ENCODE assay signal across 7 mouse cellular contexts in the genomic region with DNA sequence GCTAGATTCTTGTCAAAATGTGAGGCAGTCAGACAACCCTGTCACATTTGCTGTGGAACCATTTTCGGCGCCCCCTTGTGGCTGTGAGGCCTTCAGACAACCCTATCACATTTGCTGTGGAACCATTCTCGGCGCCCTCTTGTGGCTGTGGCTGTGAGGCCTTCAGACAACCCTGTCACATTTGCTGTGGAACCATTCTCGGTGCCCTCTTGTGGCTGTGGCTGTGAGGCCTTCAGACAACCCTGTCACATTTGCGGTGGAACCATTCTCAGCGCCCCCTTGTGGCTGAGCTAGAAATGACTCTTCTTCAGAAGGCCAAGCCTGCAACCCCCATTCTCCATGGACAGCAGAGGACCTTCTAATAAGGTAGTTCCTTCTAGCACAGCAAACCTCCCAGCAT. TPM values are rescaled to one million over a fixed set of nuclear protein-coding genes. Genes with fewer than 3 reads are reported as not detected.
A peak's percentile ranks its signal among the peaks of the same experiment; 100 is the strongest.
DNase-seq lines count a peak whose midpoint lies in the region; ATAC-seq and TF ChIP-seq lines count a peak whose summit lies in the region.

No protein-coding gene starts in this region.

- no peak overlapping the region for H3K27ac ChIP-seq in cortical plate, adult 2 months (ENCODE audit: insufficient read depth, low read length)
- peak overlapping the region; percentile 39; the same call in 1 of the 2 replicates for H3K27ac ChIP-seq in intestine, embryonic 16.5 days (ENCODE audit: low read length)
- no peak overlapping the region for H3K27ac ChIP-seq in midbrain, embryonic 12.5 days (replicated peaks)
- H3K27ac ChIP-seq in small intestine, adult 2 months (ENCODE audit: insufficient read depth, low read depth, low read length) = no peak overlapping the region

- intact Hi-C loops in gastrocnemius, postnatal 14 days (cut with DNase I; ENCODE audit: low total_unique reads) = loop anchor here (5.0 kb wide), 1 partner anchor 44 kb away; no protein-coding TSS in a partner anchor
- intact Hi-C loops in left cerebral cortex, postnatal 25 days (cut with DNase I) = loop anchor here (2.0 to 5.0 kb wide), 2 partner anchors 45 to 409 kb away; no protein-coding TSS in a partner anchor

- no peak overlapping the region for H3K4me3 ChIP-seq in cortical plate, adult 2 months (ENCODE audit: insufficient read depth, low read length)
- H3K4me3 ChIP-seq in intestine, embryonic 16.5 days (ENCODE audit: low read length) = no peak overlapping the region
- H3K4me3 ChIP-seq in midbrain, embryonic 12.5 days = no peak overlapping the region
- H3K4me3 ChIP-seq in small intestine, adult 2 months (ENCODE audit: low read depth, low read length) = no peak overlapping the region

- no peaks in the 10 kb centered on the region for H3K9me3 ChIP-seq in intestine, embryonic 16.5 days (ENCODE audit: control insufficient read depth, low read length)
- H3K9me3 ChIP-seq in midbrain, embryonic 12.5 days = no peaks in the 10 kb centered on the region

- H3K27me3 ChIP-seq in intestine, embryonic 16.5 days (replicated peaks; ENCODE audit: control insufficient read depth, insufficient read depth, low read length) = no peaks in the 10 kb centered on the region
- no peaks in the 10 kb centered on the region for H3K27me3 ChIP-seq in midbrain, embryonic 12.5 days
- no peaks in the 10 kb centered on the region for H3K27me3 ChIP-seq in small intestine, adult 2 months (ENCODE audit: control insufficient read depth, insufficient read depth, low read length)

- WGBS in intestine, embryonic 16.5 days = 6% methylated on average over 7 of the region's 7 CpGs
- WGBS in midbrain, embryonic 12.5 days = 7% methylated on average over 7 of the region's 7 CpGs
- 2% methylated on average over 7 of the region's 7 CpGs for WGBS in small intestine, adult 2 months

- no peaks in the 10 kb centered on the region for H3K4me1 ChIP-seq in cortical plate, adult 2 months (ENCODE audit: control insufficient read depth, insufficient read depth, low read length)
- H3K4me1 ChIP-seq in intestine, embryonic 16.5 days (ENCODE audit: control insufficient read depth, insufficient read depth, low read length) = peaks cover 15% of the 10 kb centered on the region
- peaks cover 13% of the 10 kb centered on the region for H3K4me1 ChIP-seq in midbrain, embryonic 12.5 days
- peaks cover 15% of the 10 kb centered on the region for H3K4me1 ChIP-seq in small intestine, adult 2 months (ENCODE audit: control insufficient read depth, insufficient read depth, insufficient read length, low read length)

- peak; percentile 96 for TF ChIP-seq CTCF in cortical plate, adult 2 months (IDR thresholded peaks at IDR 0.05; ENCODE audit: extremely low read depth, insufficient read depth, low read length)
- TF ChIP-seq CTCF in small intestine, adult 2 months (IDR thresholded peaks at IDR 0.05; ENCODE audit: extremely low read depth, insufficient read length, insufficient replicate concordance, low read depth, low read length) = peak; percentile 100

- H3K36me3 ChIP-seq in intestine, embryonic 16.5 days (ENCODE audit: control insufficient read depth, insufficient read depth, low read length) = no peaks in the 10 kb centered on the region
- H3K36me3 ChIP-seq in midbrain, embryonic 12.5 days = no peaks in the 10 kb centered on the region
- H3K36me3 ChIP-seq in small intestine, adult 2 months (ENCODE audit: control insufficient read depth, insufficient read depth, low read length) = peaks cover 16% of the 10 kb centered on the region

- peak; percentile 98 for DNase-seq in adipocyte (ENCODE audit: low spot score)
- peak; percentile 94 for DNase-seq in gastrocnemius, postnatal 14 days
- DNase-seq in left cerebral cortex, postnatal 25 days (ENCODE audit: low spot score in 2 of 2) = peak; percentile 93 to 97

- TF ChIP-seq POLR2A in cortical plate, adult 2 months (IDR thresholded peaks at IDR 0.05; ENCODE audit: extremely low read depth, insufficient read depth, low read length) = no peak
- TF ChIP-seq POLR2A in small intestine, adult 2 months (IDR thresholded peaks at IDR 0.05; ENCODE audit: low read depth, low read length) = no peak

- ATAC-seq in intestine, embryonic 16.5 days = peak; percentile 53
- ATAC-seq in midbrain, embryonic 12.5 days (ENCODE audit: low FRiP score, low read depth) = 0 out of 2 replicates have a peak, but pooled peaks have one; percentile 35

- no peak overlapping the region for H3K9ac ChIP-seq in intestine, embryonic 16.5 days (ENCODE audit: low read depth, low read length)
- H3K9ac ChIP-seq in midbrain, embryonic 12.5 days (replicated peaks) = no peak overlapping the region

- no peak overlapping the region for H3K4me2 ChIP-seq in intestine, embryonic 16.5 days (ENCODE audit: low read depth, low read length)
- no peak overlapping the region for H3K4me2 ChIP-seq in midbrain, embryonic 12.5 days (replicated peaks)

RNA-seq across cellular contexts. Expression of a gene that starts 10.4 kb away (rescaled TPM):
- polyA plus RNA-seq in cortical plate, adult 2 months (2012; rRNA removed) = 18.0 and 19.7 TPM in 2 replicates
- total RNA-seq in gastrocnemius, postnatal 14 days (2021) = 10 to 100 TPM; 12.9 to 14.6 TPM
- polyA plus RNA-seq in intestine, embryonic 16.5 days (2015; fragmentation: Nextera tagmentation; extraction: Ambion mirVana) = 17.4 and 18.3 TPM in 2 replicates
- 10 to 100 TPM; 50.9 to 56.3 TPM for total RNA-seq in left cerebral cortex, postnatal 25 days (2021)
- 15.7 and 16.4 TPM in 2 replicates for polyA plus RNA-seq in midbrain, embryonic 12.5 days (2016; fragmentation: Nextera tagmentation; extraction: Ambion mirVana)
- 14.8 and 28.2 TPM in 2 replicates for polyA plus RNA-seq in small intestine, adult 2 months (2012; rRNA removed)

RNA-seq across cellular contexts. Expression of a gene that starts 31.2 kb away (rescaled TPM):
- polyA plus RNA-seq in cortical plate, adult 2 months (2012; rRNA removed) = 74.0 and 76.7 TPM in 2 replicates
- total RNA-seq in gastrocnemius, postnatal 14 days (2021) = 10 to 100 TPM; 19.0 to 37.9 TPM
- 325 and 488 TPM in 2 replicates for polyA plus RNA-seq in intestine, embryonic 16.5 days (2015; fragmentation: Nextera tagmentation; extraction: Ambion mirVana)
- total RNA-seq in left cerebral cortex, postnatal 25 days (2021) = 10 to 100 TPM; 67.5 to 72.6 TPM
- polyA plus RNA-seq in midbrain, embryonic 12.5 days (2016; fragmentation: Nextera tagmentation; extraction: Ambion mirVana) = 9.6 and 9.7 TPM in 2 replicates
- polyA plus RNA-seq in small intestine, adult 2 months (2012; rRNA removed) = 159 and 234 TPM in 2 replicates
